8 mouse cellular contexts compared by ENCODE assay signal in genomic region chr1:185331364-185331763, GRCm38 (mm10). TPM values are rescaled to one million over a fixed set of nuclear protein-coding genes. Genes with fewer than 3 reads are reported as not detected.
DNase-seq lines count a peak whose midpoint lies in the region; ATAC-seq lines count a peak whose summit lies in the region.

No protein-coding gene starts in this region.

- H3K27me3 ChIP-seq in megakaryocyte, embryonic 14.5 days (replicated peaks), result no peaks in the 10 kb centered on the region
- H3K27me3 ChIP-seq in liver, embryonic 13.5 days, result no peaks in the 10 kb centered on the region

- H3K27ac ChIP-seq in liver, embryonic 13.5 days, result no peak overlapping the region

- 46% methylated on average over 5 of the region's 5 CpGs for WGBS in liver, embryonic 13.5 days (ENCODE audit: insufficient replicate concordance)

- H3K4me1 ChIP-seq in megakaryocyte, embryonic 14.5 days, result peaks cover 38% of the 10 kb centered on the region
- H3K4me1 ChIP-seq in liver, embryonic 13.5 days (replicated peaks), result peaks cover 45% of the 10 kb centered on the region

- peak overlapping the region; percentile 83 for H3K4me2 ChIP-seq in liver, embryonic 13.5 days

- no peaks in the 10 kb centered on the region for H3K9me3 ChIP-seq in megakaryocyte, embryonic 14.5 days
- H3K9me3 ChIP-seq in liver, embryonic 13.5 days (replicated peaks), result no peaks in the 10 kb centered on the region

- peaks cover 11% of the 10 kb centered on the region for H3K36me3 ChIP-seq in megakaryocyte, embryonic 14.5 days (replicated peaks; ENCODE audit: low read length)
- peaks cover 9% of the 10 kb centered on the region for H3K36me3 ChIP-seq in liver, embryonic 13.5 days

- H3K9ac ChIP-seq in liver, embryonic 13.5 days, result peak overlapping the region; percentile 74; the same call in 1 of the 2 replicates

- peak overlapping the region; percentile 69 for H3K4me3 ChIP-seq in megakaryocyte, embryonic 14.5 days (replicated peaks)
- no peak overlapping the region for H3K4me3 ChIP-seq in liver, embryonic 13.5 days (replicated peaks)

- DNase-seq in cerebellum, adult 9-10 months, result peak; percentile 40
- DNase-seq in cerebellum, postnatal 10 days, result no peak
- DNase-seq in liver, embryonic 13.5 days, result no peak
- DNase-seq in thymus, adult 18-20 months, result no peak
- no peak for DNase-seq in c-Kit-positive CD71-positive TER-119-positive erythroid progenitor cells, embryonic 14.5 days (ENCODE audit: low spot score)
- DNase-seq in cerebellum, adult 18-20 months, result no peak

- no peak for ATAC-seq in megakaryocyte, adult 5-6 weeks (ENCODE audit: poor library complexity, severe bottlenecking)
- no peak for ATAC-seq in liver, embryonic 13.5 days (ENCODE audit: low read depth)

RNA-seq across cellular contexts. Expression of gene Bpnt1, which starts 0.6 kb away (rescaled TPM):
- 9.7 TPM in 1 of 2 replicates, not detected in the other for polyA plus RNA-seq in megakaryocyte, embryonic 14.5 days (2012; ENCODE audit: insufficient read depth, low replicate concordance)
- 8.4 and 9.8 TPM in 2 replicates for total RNA-seq in megakaryocyte, adult 5-6 weeks (2015)
- total RNA-seq in megakaryocyte, adult 5-6 weeks (2017), result 19.4 and 29.0 TPM in 2 replicates
- 14.4 and 16.5 TPM in 2 replicates for polyA plus RNA-seq in liver, embryonic 13.5 days (2015; fragmentation: Nextera tagmentation; extraction: Ambion mirVana)

RNA-seq across cellular contexts. Expression of gene Iars2, which starts 2.2 kb away (rescaled TPM):
- polyA plus RNA-seq in megakaryocyte, embryonic 14.5 days (2012; ENCODE audit: insufficient read depth, low replicate concordance), result 0.68 and 1.9 TPM in 2 replicates
- total RNA-seq in megakaryocyte, adult 5-6 weeks (2015), result 20.7 and 23.0 TPM in 2 replicates
- 26.4 and 27.6 TPM in 2 replicates for total RNA-seq in megakaryocyte, adult 5-6 weeks (2017)
- polyA plus RNA-seq in liver, embryonic 13.5 days (2015; fragmentation: Nextera tagmentation; extraction: Ambion mirVana), result 21.3 and 25.9 TPM in 2 replicates

RNA-seq across cellular contexts. Expression of gene Eprs, which starts 31.5 kb away (rescaled TPM):
- 0.44 and 5.8 TPM in 2 replicates for polyA plus RNA-seq in megakaryocyte, embryonic 14.5 days (2012; ENCODE audit: insufficient read depth, low replicate concordance)
- total RNA-seq in megakaryocyte, adult 5-6 weeks (2015), result 31.7 and 33.6 TPM in 2 replicates
- 68.0 and 69.3 TPM in 2 replicates for total RNA-seq in megakaryocyte, adult 5-6 weeks (2017)
- polyA plus RNA-seq in liver, embryonic 13.5 days (2015; fragmentation: Nextera tagmentation; extraction: Ambion mirVana), result 113 and 130 TPM in 2 replicates

Comparison
In these comparisons a context has a peak if more than half of its experiments do, and no peak if none do; other contexts are left out.
1. RNA of gene Eprs, which starts 31.5 kb away (polyA plus RNA-seq): 113 to 130 TPM in liver, embryonic 13.5 days; 0.44 to 5.8 TPM in megakaryocyte, embryonic 14.5 days; every median in the first group is over 10 times any median in the second.